Mouse (Mus musculus) liver, embryonic 12.5 days (tissue): ENCODE data around the gene Olfr599. TPM values are rescaled to one million over a fixed set of nuclear protein-coding genes. Genes with fewer than 3 reads are reported as not detected.
"Not testable (repeated sequence)": the region's sequence is repeated elsewhere in the genome, so short reads cannot be mapped to it uniquely, and the experiment has no call there.

Experiments
- ATAC-seq: fragments of 200-750 bp; cut with Nextera tagmentation; 2 replicates; pipeline ENCODE4 v1.8.0; 2017; ENCODE audit warnings: moderate number of reproducible peaks, mild to moderate bottlenecking, moderate library complexity
- H3K27ac ChIP-seq: fragments of 300-500 bp; sonication (generic); 2 replicates; pipeline ENCODE4 v1.5.1; 2016; ENCODE audit warnings: mild to moderate bottlenecking
- H3K27me3 ChIP-seq: fragments of 300-500 bp; sonication (generic); replicated peaks from 2 replicates; pipeline ENCODE4 v1.6.1; 2016; ENCODE audit warnings: mild to moderate bottlenecking, moderate library complexity
- H3K36me3 ChIP-seq: fragments of 300-500 bp; sonication (generic); 2 replicates; pipeline ENCODE4 v1.6.1; 2016; ENCODE audit warnings: mild to moderate bottlenecking, moderate library complexity
- H3K4me1 ChIP-seq: fragments of 300-500 bp; sonication (generic); 2 replicates; pipeline ENCODE4 v1.6.1; 2016
- H3K4me2 ChIP-seq: fragments of 300-500 bp; sonication (generic); 2 replicates; pipeline ENCODE4 v1.6.1; 2016; ENCODE audit warnings: mild to moderate bottlenecking, moderate library complexity
- H3K4me3 ChIP-seq: fragments of 300-500 bp; sonication (generic); 2 replicates; pipeline ENCODE4 v1.5.1; 2016; ENCODE audit warnings: mild to moderate bottlenecking, moderate library complexity
- H3K9ac ChIP-seq: fragments of 300-500 bp; sonication (generic); 2 replicates; pipeline ENCODE4 v1.6.1; 2016; ENCODE audit warnings: mild to moderate bottlenecking, moderate library complexity
- H3K9me3 ChIP-seq: fragments of 300-500 bp; sonication (generic); replicated peaks from 2 replicates; pipeline ENCODE4 v1.6.1; 2016; ENCODE audit warnings: mild to moderate bottlenecking, moderate library complexity
- WGBS: fragments of 180-500 bp; shearing (Covaris S2); methylation state at CpG from one replicate; pipeline ENCODE4 v1.1.7; 2016; ENCODE audit not compliant: insufficient replicate concordance; 5-methylcytosine and 5-hydroxymethylcytosine counted together
- polyA plus RNA-seq: library from polyadenylated mRNA; unstranded; fragments of >200 nt; fragmentation: Nextera tagmentation; extraction: Ambion mirVana; gene quantifications from 2 replicates; pipeline ENCODE4 v1.2.1, GENCODE M21; 2016

Olfr599 gene
- not detected in 2 replicates for polyA plus RNA-seq

DNA sequence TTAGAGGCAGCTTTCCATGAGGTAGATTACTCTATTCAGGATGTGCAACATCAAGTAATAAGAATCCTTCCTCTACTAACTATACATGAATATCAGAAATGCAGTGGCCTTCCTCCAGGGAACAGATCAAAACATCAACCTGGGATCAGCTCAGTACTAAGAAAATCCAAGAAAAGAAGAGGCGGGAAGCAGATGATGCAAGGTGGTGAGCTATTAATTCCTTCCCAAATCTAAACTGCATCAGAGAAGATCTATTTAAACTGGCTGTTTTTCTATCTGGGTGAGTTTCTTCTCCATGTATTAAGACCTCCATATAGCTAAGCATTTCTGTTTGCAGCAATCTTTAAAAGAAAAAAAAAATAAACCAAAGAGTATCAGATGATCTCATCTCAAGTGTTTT lies at the start of gene Olfr599:
Gene Olfr599 (plus strand): TSS at position 301 of the 400 bp plus-strand sequence.
- H3K4me1 ChIP-seq: no peaks in the 10 kb centered on the region
- no peaks in the 10 kb centered on the region for H3K9me3 ChIP-seq
- H3K27ac ChIP-seq: no peak within 1 kb of the TSS
- H3K9ac ChIP-seq: no peak within 1 kb of the TSS
- no peaks in the 10 kb centered on the region for H3K27me3 ChIP-seq
- WGBS: 65% methylated on average over 1 of the region's 1 CpGs
- H3K36me3 ChIP-seq: no peaks in the 10 kb centered on the region
- no peak for ATAC-seq
- H3K4me2 ChIP-seq: no peak within 1 kb of the TSS
- no peak within 1 kb of the TSS for H3K4me3 ChIP-seq

GRCm38 (mm10) chr7:103305348-103305747 lies 30.4 kb upstream of the Olfr599 start, which contains the start of gene Olfr596:
Gene Olfr596, plus strand, starts transcription at chr7:103305648.
- not testable (repeated sequence) for H3K4me3 ChIP-seq, H3K9ac ChIP-seq, H3K36me3 ChIP-seq, ATAC-seq, H3K4me2 ChIP-seq, H3K4me1 ChIP-seq, H3K9me3 ChIP-seq, H3K27ac ChIP-seq, H3K27me3 ChIP-seq
- WGBS: 71% methylated on average over 2 of the region's 2 CpGs

GRCm38 (mm10) chr7:103316015-103316414 lies 19.7 kb upstream of the Olfr599 start, which contains the start of gene Olfr597:
Gene Olfr597, plus strand, starts transcription at chr7:103316315.
- H3K4me1 ChIP-seq, H3K27ac ChIP-seq, H3K4me2 ChIP-seq, H3K4me3 ChIP-seq, ATAC-seq, H3K27me3 ChIP-seq, H3K9ac ChIP-seq, H3K36me3 ChIP-seq, H3K9me3 ChIP-seq: not testable (repeated sequence)
- WGBS: 72% methylated on average over 2 of the region's 2 CpGs

- Histone ChIP-seq H3K4me1 (no peaks in the 10 kb centered on the region), H3K9me3 (no peaks in the 10 kb centered on the region), H3K27me3 (no peaks in the 10 kb centered on the region), H3K27ac (no peak within 1 kb of the TSS), H3K4me3 (no peak within 1 kb of the TSS), H3K9ac (no peak within 1 kb of the TSS), H3K36me3 (no peaks in the 10 kb centered on the region), H3K4me2 (no peak within 1 kb of the TSS)
- ATAC-seq: no peak
Measured at GRCm38 (mm10) chr7:103323268-103323667, 12.4 kb upstream of the Olfr599 start, which contains the start of gene Olfr598. Gene Olfr598, plus strand, starts transcription at chr7:103323568.

DNA sequence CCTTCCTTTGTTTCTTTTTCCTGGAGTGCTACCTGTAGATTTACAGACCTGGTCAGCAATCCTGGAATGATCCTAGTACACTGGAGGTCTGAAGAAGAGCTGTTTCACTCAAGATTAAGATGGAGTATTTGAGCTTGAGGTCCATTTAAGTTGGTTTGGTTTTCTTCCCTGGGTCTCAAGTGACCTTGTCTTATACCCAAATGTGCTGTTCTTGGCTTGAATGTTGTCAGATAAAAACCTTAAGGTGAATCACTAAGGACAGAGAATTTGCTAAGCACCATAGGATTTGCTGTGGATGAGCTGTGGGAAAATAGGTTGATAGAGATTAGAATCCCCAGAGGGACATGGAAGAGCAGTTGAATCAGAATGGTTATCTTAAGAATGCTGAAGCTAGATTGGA lies 13.9 kb downstream of the Olfr599 start, which contains the start of gene Olfr600:
Gene Olfr600 (minus strand): TSS at position 101 of the 400 bp plus-strand sequence.
- Histone ChIP-seq H3K4me2 (no peak within 1 kb of the TSS), H3K27me3 (no peaks in the 10 kb centered on the region), H3K4me1 (no peaks in the 10 kb centered on the region), H3K9me3 (no peaks in the 10 kb centered on the region), H3K27ac (no peak within 1 kb of the TSS), H3K4me3 (no peak within 1 kb of the TSS), H3K36me3 (no peaks in the 10 kb centered on the region), H3K9ac (no peak within 1 kb of the TSS)
- ATAC-seq: no peak

- Histone ChIP-seq H3K36me3 (no peaks in the 10 kb centered on the region), H3K9me3 (no peaks in the 10 kb centered on the region), H3K4me1 (no peaks in the 10 kb centered on the region), H3K4me3 (no peak within 1 kb of the TSS), H3K27me3 (no peaks in the 10 kb centered on the region), H3K27ac (no peak within 1 kb of the TSS), H3K9ac (no peak within 1 kb of the TSS), H3K4me2 (no peak within 1 kb of the TSS)
- ATAC-seq: no peak
- WGBS: 63% methylated on average over 1 of the region's 1 CpGs
Measured at GRCm38 (mm10) chr7:103362555-103362954, 26.8 kb downstream of the Olfr599 start, which contains the start of gene Olfr601. Gene Olfr601, minus strand, starts transcription at chr7:103362655.

DNA sequence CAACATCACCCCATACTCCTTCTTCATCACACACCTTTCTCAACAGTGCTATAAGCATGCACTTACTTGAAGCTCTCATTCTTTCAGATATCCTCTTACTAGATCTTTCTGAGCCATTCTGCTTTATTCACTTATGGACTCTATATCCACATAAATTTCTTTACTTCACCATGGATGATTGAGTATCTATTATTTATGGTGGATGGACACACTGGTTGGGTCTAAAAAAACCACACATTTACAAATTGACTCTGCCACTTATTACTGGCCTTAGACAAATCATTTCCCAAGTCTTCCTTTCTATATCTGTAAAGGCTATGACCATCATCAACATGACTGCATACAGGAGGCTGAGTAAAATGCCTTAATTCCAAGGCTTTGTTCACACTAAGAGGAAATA lies 50.4 kb downstream of the Olfr599 start, which contains the start of gene Olfr603:
Gene Olfr603 (minus strand): TSS at position 101 of the 400 bp plus-strand sequence.
- Histone ChIP-seq H3K27me3 (no peaks in the 10 kb centered on the region), H3K4me2 (no peak within 1 kb of the TSS), H3K27ac (no peak within 1 kb of the TSS), H3K9ac (no peak within 1 kb of the TSS), H3K36me3 (no peaks in the 10 kb centered on the region), H3K9me3 (no peaks in the 10 kb centered on the region), H3K4me1 (no peaks in the 10 kb centered on the region), H3K4me3 (no peak within 1 kb of the TSS)
- no peak for ATAC-seq

Other genes starting within 250 kb of the Olfr599 start
- gene Olfr585, start 238.2 kb upstream of the Olfr599 start, polyA plus RNA-seq: not detected in 2 replicates
- not detected in 2 replicates for gene Olfr586, start 210.3 kb upstream of the Olfr599 start, polyA plus RNA-seq
- gene Olfr588-ps1, start 195.0 kb upstream of the Olfr599 start, polyA plus RNA-seq: not detected in 2 replicates
- not detected in 2 replicates for gene Olfr589, start 179.6 kb upstream of the Olfr599 start, polyA plus RNA-seq
- gene Olfr591, start 157.6 kb upstream of the Olfr599 start, polyA plus RNA-seq: not detected in 2 replicates
- gene Olfr592, start 151.1 kb upstream of the Olfr599 start, polyA plus RNA-seq: not detected in 2 replicates
- gene Olfr593, start 124.1 kb upstream of the Olfr599 start, polyA plus RNA-seq: not detected in 2 replicates
- not detected in 2 replicates for gene Olfr594, start 118.9 kb upstream of the Olfr599 start, polyA plus RNA-seq
- gene Usp17ld, start 83.4 kb upstream of the Olfr599 start, polyA plus RNA-seq: not detected in 2 replicates
- gene Olfr596, start 30.3 kb upstream of the Olfr599 start, polyA plus RNA-seq: not detected in 2 replicates
- not detected in 2 replicates for gene Olfr597, start 19.6 kb upstream of the Olfr599 start, polyA plus RNA-seq
- gene Olfr598, start 12.3 kb upstream of the Olfr599 start, polyA plus RNA-seq: not detected in 2 replicates
- not detected in 2 replicates for gene Olfr600, start 13.8 kb downstream of the Olfr599 start, polyA plus RNA-seq
- gene Olfr601, start 26.7 kb downstream of the Olfr599 start, polyA plus RNA-seq: not detected in 2 replicates
- not detected in 2 replicates for gene Olfr603, start 50.3 kb downstream of the Olfr599 start, polyA plus RNA-seq
- not detected in 2 replicates for gene Usp17lc, start 79.2 kb downstream of the Olfr599 start, polyA plus RNA-seq
- gene Olfr605, start 109.5 kb downstream of the Olfr599 start, polyA plus RNA-seq: not detected in 2 replicates
- gene Olfr606, start 113.1 kb downstream of the Olfr599 start, polyA plus RNA-seq: not detected in 2 replicates
- gene Olfr607, start 128.2 kb downstream of the Olfr599 start, polyA plus RNA-seq: not detected in 2 replicates
- not detected in 2 replicates for gene Olfr608, start 134.0 kb downstream of the Olfr599 start, polyA plus RNA-seq
- not detected in 2 replicates for gene Olfr609, start 162.1 kb downstream of the Olfr599 start, polyA plus RNA-seq
- not detected in 2 replicates for gene Olfr610, start 176.2 kb downstream of the Olfr599 start, polyA plus RNA-seq
- gene Olfr611, start 184.9 kb downstream of the Olfr599 start, polyA plus RNA-seq: not detected in 2 replicates
- not detected in 2 replicates for gene Olfr612, start 206.8 kb downstream of the Olfr599 start, polyA plus RNA-seq
- gene Olfr613, start 212.2 kb downstream of the Olfr599 start, polyA plus RNA-seq: not detected in 2 replicates
- not detected in 2 replicates for gene Olfr615, start 220.2 kb downstream of the Olfr599 start, polyA plus RNA-seq
- not detected in 2 replicates for gene Olfr616, start 233.2 kb downstream of the Olfr599 start, polyA plus RNA-seq
- not detected in 2 replicates for gene Olfr617, start 237.1 kb downstream of the Olfr599 start, polyA plus RNA-seq